ENCODE assay signal across 9 mouse cellular contexts in genomic region chr19:10023304-10023758, GRCm38 (mm10). TPM values are rescaled to one million over a fixed set of nuclear protein-coding genes. Genes with fewer than 3 reads are reported as not detected.
DNase-seq lines count a peak whose midpoint lies in the region; ATAC-seq and TF ChIP-seq lines count a peak whose summit lies in the region.
"Had no signal": no experiment of that assay in that cellular context is flagged by ENCODE, and none has a peak within 500 bp of the region (broad histone marks: within the 10 kb centered on the region; RNA-seq: fewer than 3 reads in every experiment).

No protein-coding gene starts in this region.

- no peak for ATAC-seq in hindbrain, embryonic 15.5 days (ENCODE audit: low FRiP score, low read depth)
- no peak for ATAC-seq in hindbrain, embryonic 13.5 days (ENCODE audit: low FRiP score)
- ATAC-seq in limb, embryonic 14.5 days (ENCODE audit: low FRiP score, low read depth), result no peak

- peaks cover 30% of the 10 kb centered on the region for H3K4me1 ChIP-seq in hindbrain, embryonic 15.5 days (replicated peaks)
- peaks cover 38% of the 10 kb centered on the region for H3K4me1 ChIP-seq in hindbrain, embryonic 13.5 days (replicated peaks)
- H3K4me1 ChIP-seq in spleen, adult 2 months (ENCODE audit: control insufficient read depth, insufficient read depth, insufficient read length), result peaks cover under 1% of the 10 kb centered on the region; the same call in 1 of the 2 replicates
- H3K4me1 ChIP-seq in limb, embryonic 14.5 days (ENCODE audit: control insufficient read depth, insufficient read depth, low read length), result peaks cover 29% of the 10 kb centered on the region

- TF ChIP-seq POLR2A in spleen, adult 2 months (IDR thresholded peaks at IDR 0.05; ENCODE audit: low read depth, low read length), result no peak
- TF ChIP-seq POLR2A in limb, embryonic 14.5 days (IDR thresholded peaks at IDR 0.05; ENCODE audit: borderline replicate concordance, extremely low read depth, insufficient read depth, insufficient read length), result no peak

- no peak overlapping the region for H3K4me2 ChIP-seq in hindbrain, embryonic 15.5 days
- no peak overlapping the region for H3K4me2 ChIP-seq in hindbrain, embryonic 13.5 days
- no peak overlapping the region for H3K4me2 ChIP-seq in limb, embryonic 14.5 days (replicated peaks; ENCODE audit: low read depth, low read length, severe bottlenecking)

- no peak overlapping the region for H3K4me3 ChIP-seq in hindbrain, embryonic 15.5 days
- H3K4me3 ChIP-seq in hindbrain, embryonic 13.5 days, result no peak overlapping the region
- no peak overlapping the region for H3K4me3 ChIP-seq in spleen, adult 2 months (ENCODE audit: extremely low read depth, insufficient read depth, insufficient read length)
- no peak overlapping the region for H3K4me3 ChIP-seq in limb, embryonic 14.5 days (replicated peaks; ENCODE audit: low read length)

- no peak overlapping the region for H3K9ac ChIP-seq in hindbrain, embryonic 15.5 days
- no peak overlapping the region for H3K9ac ChIP-seq in hindbrain, embryonic 13.5 days
- no peak overlapping the region for H3K9ac ChIP-seq in limb, embryonic 14.5 days (ENCODE audit: low read depth, low read length, severe bottlenecking)

- H3K27ac ChIP-seq in hindbrain, embryonic 15.5 days (replicated peaks), result peak overlapping the region; percentile 20; the same call in 1 of the 2 replicates
- H3K27ac ChIP-seq in hindbrain, embryonic 13.5 days, result no peak overlapping the region
- H3K27ac ChIP-seq in spleen, adult 2 months (ENCODE audit: insufficient read depth, low read length), result peak overlapping the region; percentile 55
- peak overlapping the region; percentile 48; the same call in 1 of the 2 replicates for H3K27ac ChIP-seq in limb, embryonic 14.5 days (replicated peaks; ENCODE audit: low read depth, low read length)

- H3K9me3 ChIP-seq in hindbrain, embryonic 15.5 days, result no peaks in the 10 kb centered on the region
- no peaks in the 10 kb centered on the region for H3K9me3 ChIP-seq in hindbrain, embryonic 13.5 days
- H3K9me3 ChIP-seq in limb, embryonic 14.5 days (ENCODE audit: control insufficient read depth, low read length), result no peaks in the 10 kb centered on the region
- H3K9me3 ChIP-seq: G1E had no signal

- no peaks in the 10 kb centered on the region for H3K36me3 ChIP-seq in hindbrain, embryonic 15.5 days
- peaks cover 13% of the 10 kb centered on the region for H3K36me3 ChIP-seq in hindbrain, embryonic 13.5 days
- H3K36me3 ChIP-seq in spleen, adult 2 months (ENCODE audit: control insufficient read depth, insufficient read depth, low read length), result no peaks in the 10 kb centered on the region
- H3K36me3 ChIP-seq in limb, embryonic 14.5 days (ENCODE audit: control insufficient read depth, insufficient read depth, low read length), result peaks cover 15% of the 10 kb centered on the region

- 70% methylated on average over 9 of the region's 9 CpGs for WGBS in hindbrain, embryonic 15.5 days
- WGBS in hindbrain, embryonic 13.5 days, result 64% methylated on average over 9 of the region's 9 CpGs
- WGBS in spleen, adult 2 months, result 46% methylated on average over 9 of the region's 9 CpGs
- WGBS in limb, embryonic 14.5 days, result 73% methylated on average over 9 of the region's 9 CpGs

- no peaks in the 10 kb centered on the region for H3K27me3 ChIP-seq in hindbrain, embryonic 15.5 days
- peaks cover 9% of the 10 kb centered on the region; the same call in 1 of the 2 replicates for H3K27me3 ChIP-seq in hindbrain, embryonic 13.5 days
- H3K27me3 ChIP-seq in spleen, adult 2 months (ENCODE audit: control insufficient read depth, insufficient read depth, low read length), result peaks cover under 1% of the 10 kb centered on the region; the same call in 1 of the 2 replicates
- no peaks in the 10 kb centered on the region for H3K27me3 ChIP-seq in limb, embryonic 14.5 days (ENCODE audit: control insufficient read depth, insufficient read depth, low read length)

- TF ChIP-seq CTCF in spleen, adult 2 months (IDR thresholded peaks at IDR 0.05; ENCODE audit: extremely low read depth, insufficient read depth, insufficient read length, insufficient replicate concordance), result no peak

- DNase-seq in spleen, adult 2 months (ENCODE audit: low read depth in 1 of 2, low spot score in 2 of 2), result no peak
- DNase-seq in spleen, adult 12 weeks (ENCODE audit: low spot score), result no peak
- DNase-seq in limb, embryonic 14.5 days (ENCODE audit: low spot score), result no peak
- no peak for DNase-seq in left cerebral cortex, adult 8-10 months (ENCODE audit: low spot score in 2 of 2)
- no peak for DNase-seq in adipocyte (ENCODE audit: low spot score)
- DNase-seq: spleen, adult 18-20 months had no signal

RNA-seq across cellular contexts. Expression of gene Fads3, which starts 18.0 kb away (rescaled TPM):
- polyA plus RNA-seq in hindbrain, embryonic 15.5 days (2015; fragmentation: Nextera tagmentation; extraction: Ambion mirVana), result 31.4 and 32.8 TPM in 2 replicates
- 15.2 and 18.0 TPM in 2 replicates for polyA plus RNA-seq in hindbrain, embryonic 13.5 days (2015; fragmentation: Nextera tagmentation; extraction: Ambion mirVana)
- 22.0 and 24.3 TPM in 2 replicates for polyA plus RNA-seq in spleen, adult 2 months (2012; rRNA removed)
- polyA plus RNA-seq in limb, embryonic 14.5 days (2012; rRNA removed), result 40.8 and 57.7 TPM in 2 replicates
- polyA plus RNA-seq in limb, embryonic 14.5 days (2014; fragmentation: Nextera tagmentation; extraction: Ambion mirVana), result 10.6 and 11.5 TPM in 2 replicates
- 10 to 100 TPM; 25.9 to 28.5 (median 27.1) TPM for total RNA-seq in left cerebral cortex, adult 8-10 months (2022)

RNA-seq across cellular contexts. Expression of gene Rab3il1, which starts 21.9 kb away (rescaled TPM):
- 20.7 and 22.3 TPM in 2 replicates for polyA plus RNA-seq in hindbrain, embryonic 15.5 days (2015; fragmentation: Nextera tagmentation; extraction: Ambion mirVana)
- 22.6 and 25.1 TPM in 2 replicates for polyA plus RNA-seq in hindbrain, embryonic 13.5 days (2015; fragmentation: Nextera tagmentation; extraction: Ambion mirVana)
- polyA plus RNA-seq in spleen, adult 2 months (2012; rRNA removed), result 73.5 and 77.8 TPM in 2 replicates
- 36.1 and 42.8 TPM in 2 replicates for polyA plus RNA-seq in limb, embryonic 14.5 days (2012; rRNA removed)
- polyA plus RNA-seq in limb, embryonic 14.5 days (2014; fragmentation: Nextera tagmentation; extraction: Ambion mirVana), result 43.9 and 49.6 TPM in 2 replicates
- total RNA-seq in left cerebral cortex, adult 8-10 months (2022), result 10 to 100 TPM in 2 of 4 experiments, 1 to 10 TPM in 2; 9.2 to 12.7 (median 11.1) TPM

RNA-seq across cellular contexts. Expression of gene Best1, which starts 21.9 kb away (rescaled TPM):
- 2.3 TPM in 2 replicates for polyA plus RNA-seq in hindbrain, embryonic 15.5 days (2015; fragmentation: Nextera tagmentation; extraction: Ambion mirVana)
- 1.5 and 1.7 TPM in 2 replicates for polyA plus RNA-seq in hindbrain, embryonic 13.5 days (2015; fragmentation: Nextera tagmentation; extraction: Ambion mirVana)
- 0.14 and 0.20 TPM in 2 replicates for polyA plus RNA-seq in spleen, adult 2 months (2012; rRNA removed)
- polyA plus RNA-seq in limb, embryonic 14.5 days (2012; rRNA removed), result 1.5 and 1.7 TPM in 2 replicates
- polyA plus RNA-seq in limb, embryonic 14.5 days (2014; fragmentation: Nextera tagmentation; extraction: Ambion mirVana), result 1.5 and 1.9 TPM in 2 replicates
- 1 to 10 TPM; 1.1 to 2.3 (median 1.2) TPM for total RNA-seq in left cerebral cortex, adult 8-10 months (2022)

RNA-seq across cellular contexts. Expression of gene Fth1, which starts 42.9 kb away (rescaled TPM):
- polyA plus RNA-seq in hindbrain, embryonic 15.5 days (2015; fragmentation: Nextera tagmentation; extraction: Ambion mirVana), result 1,700 and 1,726 TPM in 2 replicates
- 1,535 and 1,618 TPM in 2 replicates for polyA plus RNA-seq in hindbrain, embryonic 13.5 days (2015; fragmentation: Nextera tagmentation; extraction: Ambion mirVana)
- 3,609 and 4,045 TPM in 2 replicates for polyA plus RNA-seq in spleen, adult 2 months (2012; rRNA removed)
- polyA plus RNA-seq in limb, embryonic 14.5 days (2012; rRNA removed), result 663 and 670 TPM in 2 replicates
- 1,538 and 1,580 TPM in 2 replicates for polyA plus RNA-seq in limb, embryonic 14.5 days (2014; fragmentation: Nextera tagmentation; extraction: Ambion mirVana)
- 1,000 to 10,000 TPM; 2,793 to 3,196 (median 2,896) TPM for total RNA-seq in left cerebral cortex, adult 8-10 months (2022)
